Mouse (Mus musculus) lung, postnatal 0 days (tissue): ENCODE results near the gene Tdrkh. TPM values are rescaled to one million over a fixed set of nuclear protein-coding genes. Genes with fewer than 3 reads are reported as not detected.

Experiments used
- ATAC-seq: fragments of 200-750 bp; cut with Nextera tagmentation; 2 replicates; pipeline ENCODE4 v1.8.0; 2017; ENCODE audit warnings: moderate library complexity
- DNase-seq: peaks from one replicate; pipeline ENCODE4 v3.0.0-alpha.2; 2016; ENCODE audit warnings: low spot score
- H3K27ac ChIP-seq: fragments of 300-500 bp; sonication (generic); 2 replicates; pipeline ENCODE4 v1.5.1; 2014; ENCODE audit warnings: antibody characterized with exemption, mild to moderate bottlenecking, low read length, mixed read lengths
- H3K27me3 ChIP-seq: fragments of 300-500 bp; sonication (generic); replicated peaks from 2 replicates; pipeline ENCODE4 v1.6.1; 2014; ENCODE audit warnings: low read length, mixed read lengths; ENCODE audit not compliant: insufficient read depth
- H3K36me3 ChIP-seq: fragments of 300-500 bp; sonication (generic); 2 replicates; pipeline ENCODE4 v1.6.1; 2014; ENCODE audit warnings: low read length, mixed read lengths; ENCODE audit not compliant: insufficient read depth
- H3K4me1 ChIP-seq: fragments of 300-500 bp; sonication (generic); 2 replicates; pipeline ENCODE4 v1.6.1; 2014; ENCODE audit warnings: antibody characterized with exemption, low read depth, low read length, mixed read lengths; ENCODE audit not compliant: insufficient read depth
- H3K4me2 ChIP-seq: fragments of 300-500 bp; sonication (generic); replicated peaks from 2 replicates; pipeline ENCODE4 v1.6.1; 2014; ENCODE audit warnings: low read depth, mild to moderate bottlenecking, low read length, moderate library complexity, mixed read lengths
- H3K4me3 ChIP-seq: fragments of 300-500 bp; sonication (generic); 2 replicates; pipeline ENCODE4 v1.5.1; 2014; ENCODE audit warnings: low read depth, low read length
- H3K9ac ChIP-seq: fragments of 300-500 bp; sonication (generic); replicated peaks from 2 replicates; pipeline ENCODE4 v1.6.1; 2014; ENCODE audit warnings: low read depth, mild to moderate bottlenecking
- H3K9me3 ChIP-seq: fragments of 300-500 bp; sonication (generic); 2 replicates; pipeline ENCODE4 v1.6.1; 2016; ENCODE audit warnings: low read length, mixed read lengths
- CTCF ChIP-seq: IDR thresholded peaks from 2 replicates; pipeline ENCODE4 v1.5.1; 2016; ENCODE audit warnings: antibody characterized with exemption, mild to moderate bottlenecking
- EP300 ChIP-seq: IDR thresholded peaks from 2 replicates; pipeline ENCODE4 v1.6.1; 2016; ENCODE audit warnings: antibody characterized with exemption, mild to moderate bottlenecking, control low read depth
- WGBS: fragments of 180-500 bp; shearing (Covaris S2); extraction: QIAGEN DNeasy Blood & Tissue Kit; methylation state at CpG from one replicate; pipeline ENCODE4 v1.1.7; 2014; 5-methylcytosine and 5-hydroxymethylcytosine counted together
- polyA plus RNA-seq: library from polyadenylated mRNA; unstranded; fragments of >200 nt; fragmentation: Nextera tagmentation; extraction: Ambion mirVana; gene quantifications from 2 replicates; pipeline ENCODE4 v1.2.1, GENCODE M21; 2015

The Tdrkh gene
- polyA plus RNA-seq, 1 experiment from 2014 or later = 2.1 TPM

DNA sequence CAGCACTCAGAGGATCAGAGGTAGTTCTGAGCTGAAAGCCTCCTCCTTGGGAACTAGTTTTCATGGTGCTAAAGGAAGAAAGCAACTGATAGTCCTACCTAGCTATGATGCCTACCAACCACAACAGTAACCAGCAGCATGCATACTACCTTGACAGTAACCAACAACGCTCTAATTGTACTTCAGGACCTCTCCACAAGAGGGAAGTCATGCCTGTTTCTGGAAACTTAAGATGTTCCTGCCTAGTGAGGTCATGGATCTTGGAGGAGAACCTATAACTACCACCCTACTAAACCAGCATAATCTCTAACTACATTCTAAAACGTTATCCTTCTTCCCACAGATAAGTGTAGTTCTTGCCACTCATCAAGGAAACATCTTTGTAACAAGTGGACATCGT lies 28.1 kb downstream of the Tdrkh start:
- H3K4me1 ChIP-seq = no peaks in the 10 kb centered on the region
- no peak overlapping the region for H3K9ac ChIP-seq
- 41% methylated on average over 3 of the region's 3 CpGs for WGBS
- H3K4me3 ChIP-seq = no peak overlapping the region
- DNase-seq (peak; percentile 22), ATAC-seq (no peak)
- no peaks in the 10 kb centered on the region for H3K36me3 ChIP-seq
- no peak for TF ChIP-seq EP300
- peak; percentile 66 for TF ChIP-seq CTCF
- no peak overlapping the region for H3K4me2 ChIP-seq
- H3K9me3 ChIP-seq = no peaks in the 10 kb centered on the region
- H3K27ac ChIP-seq = no peak overlapping the region
- no peaks in the 10 kb centered on the region for H3K27me3 ChIP-seq

DNA sequence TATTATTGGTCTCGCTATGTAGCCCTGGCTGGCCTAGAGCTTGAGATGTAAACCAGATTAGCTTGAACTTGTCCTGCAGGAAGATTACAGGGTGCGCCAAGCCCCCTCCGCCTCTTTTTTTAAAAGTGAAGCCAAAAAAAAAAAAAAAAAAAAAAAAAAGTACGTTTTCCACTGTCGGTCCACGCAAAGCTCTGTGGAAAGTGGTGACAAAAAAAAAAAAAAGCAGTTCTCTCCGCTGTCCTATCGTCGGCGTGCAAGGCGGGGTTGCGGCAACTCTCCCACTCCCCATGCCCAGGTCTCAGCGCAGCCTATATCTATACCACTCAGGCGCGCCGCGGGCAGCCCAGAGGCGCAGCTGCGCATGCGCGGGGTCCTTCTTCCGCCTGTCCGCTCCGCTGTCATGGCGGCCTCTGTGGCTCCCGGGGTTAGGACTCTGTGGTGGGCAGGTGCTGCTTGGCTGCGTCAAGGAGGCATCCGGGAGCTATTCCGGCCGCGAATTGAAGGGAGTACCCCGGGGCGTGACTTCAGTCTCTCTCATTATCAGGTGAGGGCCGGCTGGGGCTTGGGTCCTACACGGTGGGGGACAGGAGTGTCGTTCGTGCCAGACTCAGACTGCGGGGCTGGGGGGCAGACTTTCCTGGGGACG lies 30.0 kb downstream of the Tdrkh start, which contains the start of gene Mrpl9:
Mrpl9 (plus strand) TSS at position 368 of the 646 bp plus-strand sequence.
- ATAC-seq (peak; percentile 99), DNase-seq (peak; percentile 95)
- Histone ChIP-seq H3K9me3 (no peaks in the 10 kb centered on the region), H3K36me3 (no peaks in the 10 kb centered on the region; the same call in none of the 2 replicates), H3K27me3 (no peaks in the 10 kb centered on the region), H3K9ac (peak within 1 kb of the TSS; percentile 93), H3K27ac (peak within 1 kb of the TSS; percentile 68), H3K4me3 (peak within 1 kb of the TSS; percentile 87), H3K4me2 (peak within 1 kb of the TSS; percentile 90), H3K4me1 (no peaks in the 10 kb centered on the region)
- under 1% methylated on average over 38 of the region's 39 CpGs for WGBS
- TF ChIP-seq CTCF (no peak), EP300 (no peak)

DNA sequence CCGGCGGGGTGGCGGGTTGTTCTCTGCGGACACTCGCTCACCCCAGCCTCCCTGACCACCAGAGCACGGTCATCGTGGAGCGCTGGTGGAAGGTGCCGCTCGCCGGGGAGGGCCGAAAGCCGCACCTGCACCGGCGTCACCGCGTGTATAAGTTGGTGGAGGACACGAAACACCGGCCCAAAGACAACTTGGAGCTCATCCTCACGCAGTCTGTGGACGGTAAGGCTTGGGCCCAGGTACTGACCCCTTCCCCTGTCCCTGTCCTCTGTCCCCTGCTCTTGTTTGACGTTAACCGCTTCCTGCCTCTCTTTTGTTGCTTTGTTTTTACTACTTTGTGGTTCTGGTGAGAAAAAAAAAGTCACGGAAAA lies 30.5 kb downstream of the Tdrkh start, which contains the start of gene Oaz3:
Oaz3 (minus strand) TSS at position 319 of the 368 bp plus-strand sequence.
- H3K4me3 ChIP-seq = peak within 1 kb of the TSS; percentile 87
- no peaks in the 10 kb centered on the region for H3K4me1 ChIP-seq
- peak within 1 kb of the TSS; percentile 90 for H3K4me2 ChIP-seq
- peak within 1 kb of the TSS; percentile 93 for H3K9ac ChIP-seq
- DNase-seq (no peak), ATAC-seq (peak; percentile 55)
- under 1% methylated on average over 24 of the region's 24 CpGs for WGBS
- TF ChIP-seq CTCF (no peak), EP300 (no peak)
- peak within 1 kb of the TSS; percentile 68 for H3K27ac ChIP-seq
- no peaks in the 10 kb centered on the region for H3K9me3 ChIP-seq
- H3K36me3 ChIP-seq = no peaks in the 10 kb centered on the region; the same call in none of the 2 replicates
- no peaks in the 10 kb centered on the region for H3K27me3 ChIP-seq

DNA sequence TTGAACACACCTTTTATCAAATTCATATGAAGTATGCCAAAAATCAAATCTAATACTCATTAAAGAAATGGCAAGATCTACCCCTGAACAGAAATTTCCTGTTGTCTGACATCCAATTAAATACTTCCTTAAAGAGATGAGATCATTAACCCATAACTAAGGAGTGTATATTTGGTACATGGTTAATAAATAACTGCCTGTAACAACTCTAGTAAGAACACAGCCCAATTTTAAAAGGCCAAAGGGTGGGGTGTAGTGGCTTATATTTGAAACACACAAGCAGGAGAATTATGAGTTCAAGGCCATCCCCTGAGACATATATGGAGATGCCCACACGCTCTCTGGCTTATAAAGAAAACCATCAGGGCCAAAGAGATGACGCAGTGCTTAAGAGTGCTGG lies 36.3 kb downstream of the Tdrkh start:
- H3K9me3 ChIP-seq = no peaks in the 10 kb centered on the region
- H3K4me3 ChIP-seq = no peak overlapping the region
- H3K4me1 ChIP-seq = no peaks in the 10 kb centered on the region
- H3K27ac ChIP-seq = no peak overlapping the region
- H3K27me3 ChIP-seq = no peaks in the 10 kb centered on the region
- H3K9ac ChIP-seq = no peak overlapping the region
- 91% methylated on average over 2 of the region's 2 CpGs for WGBS
- no peak for DNase-seq
- H3K4me2 ChIP-seq = no peak overlapping the region
- H3K36me3 ChIP-seq = no peaks in the 10 kb centered on the region; the same call in none of the 2 replicates
- no peak for ATAC-seq
- TF ChIP-seq CTCF (no peak), EP300 (no peak)

DNA sequence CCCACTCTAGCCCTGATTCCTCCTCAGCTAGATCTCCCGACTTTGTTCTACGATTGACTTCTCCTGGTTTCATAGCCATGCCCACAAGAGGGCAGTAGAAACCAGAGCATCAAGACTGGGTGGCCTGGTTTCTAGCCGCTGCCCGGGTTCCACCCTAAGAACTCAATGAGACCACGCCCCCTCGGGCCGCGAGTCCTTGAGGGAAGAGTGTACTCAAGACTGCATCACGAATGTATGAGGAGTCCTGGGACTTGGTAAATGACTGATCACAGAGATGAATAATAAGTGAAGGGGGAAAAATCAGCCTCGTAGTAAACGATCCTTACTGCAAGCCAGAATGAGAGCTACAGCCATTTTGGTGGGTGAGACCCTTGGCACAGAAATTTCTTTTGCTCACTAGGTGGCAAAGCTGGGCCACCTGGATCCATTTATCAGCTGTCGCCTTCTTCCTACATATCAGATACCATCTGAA lies 43.5 kb downstream of the Tdrkh start:
- Histone ChIP-seq H3K27ac (no peak overlapping the region), H3K4me3 (no peak overlapping the region), H3K9ac (no peak overlapping the region), H3K9me3 (no peaks in the 10 kb centered on the region), H3K4me2 (no peak overlapping the region), H3K27me3 (no peaks in the 10 kb centered on the region), H3K4me1 (no peaks in the 10 kb centered on the region), H3K36me3 (no peaks in the 10 kb centered on the region)
- TF ChIP-seq EP300 = no peak
- TF ChIP-seq CTCF = peak; percentile 89
- peak; percentile 96 for ATAC-seq
- DNase-seq = peak; percentile 97
- 2% methylated on average over 12 of the region's 12 CpGs for WGBS

DNA sequence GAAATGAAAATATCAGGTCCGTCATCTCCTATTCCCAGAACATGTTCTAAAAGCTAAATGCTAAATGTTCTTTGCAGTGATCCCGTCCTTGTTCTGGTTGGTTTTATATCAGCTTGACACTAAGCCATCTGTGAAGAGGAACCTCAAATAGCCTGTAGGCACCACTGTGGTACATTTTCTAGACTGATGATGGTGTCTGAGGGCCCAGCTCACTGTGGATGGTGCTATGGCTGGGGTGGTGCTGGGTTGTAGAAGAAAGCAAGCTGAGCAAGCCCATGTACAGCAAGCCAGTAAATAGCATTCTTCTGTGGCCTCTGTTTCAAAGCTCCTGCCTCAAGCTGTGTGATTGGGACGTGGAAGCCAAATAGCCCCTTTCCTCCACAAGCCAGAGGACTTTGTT lies 44.0 kb downstream of the Tdrkh start:
- Histone ChIP-seq H3K4me2 (no peak overlapping the region), H3K9me3 (no peaks in the 10 kb centered on the region), H3K4me1 (no peaks in the 10 kb centered on the region), H3K27me3 (no peaks in the 10 kb centered on the region), H3K9ac (no peak overlapping the region), H3K4me3 (no peak overlapping the region), H3K36me3 (no peaks in the 10 kb centered on the region), H3K27ac (no peak overlapping the region)
- TF ChIP-seq EP300 (no peak), CTCF (no peak)
- 70% methylated on average over 3 of the region's 3 CpGs for WGBS
- ATAC-seq = no peak
- DNase-seq = no peak
